Mouse (Mus musculus) intestine, embryonic 14.5 days (tissue): ENCODE results near the gene Gphb5. TPM values are rescaled to one million over a fixed set of nuclear protein-coding genes. Genes with fewer than 3 reads are reported as not detected.
"Not testable (repeated sequence)": the region's sequence is repeated elsewhere in the genome, so short reads cannot be mapped to it uniquely, and the experiment has no call there.

Source experiments
- ATAC-seq: fragments of 200-750 bp; cut with Nextera tagmentation; replicated peaks from 2 replicates; pipeline ENCODE4 v1.8.0; 2017; ENCODE audit warnings: low read depth, moderate number of reproducible peaks, moderate TSS enrichment, moderate library complexity; ENCODE audit not compliant: low FRiP score, low TSS enrichment
- DNase-seq: peaks from one replicate; pipeline ENCODE4 v3.0.0-alpha.2; 2018; ENCODE audit warnings: low spot score
- H3K27ac ChIP-seq: fragments of 300-500 bp; sonication (generic); 2 replicates; pipeline ENCODE4 v1.5.1; 2014; ENCODE audit warnings: low read depth, mild to moderate bottlenecking, control low read depth
- H3K27me3 ChIP-seq: fragments of 300-500 bp; sonication (generic); replicated peaks from 2 replicates; pipeline ENCODE4 v1.6.1; 2014; ENCODE audit warnings: low read length, control low read depth; ENCODE audit not compliant: control insufficient read depth, insufficient read depth
- H3K36me3 ChIP-seq: fragments of 300-500 bp; sonication (generic); 2 replicates; pipeline ENCODE4 v1.6.1; 2014; ENCODE audit warnings: low read length, control low read depth; ENCODE audit not compliant: control insufficient read depth, insufficient read depth
- H3K4me1 ChIP-seq: fragments of 300-500 bp; sonication (generic); replicated peaks from 2 replicates; pipeline ENCODE4 v1.6.1; 2014; ENCODE audit warnings: low read length, control low read depth, mixed read lengths; ENCODE audit not compliant: control insufficient read depth, insufficient read depth
- H3K4me2 ChIP-seq: fragments of 300-500 bp; sonication (generic); 2 replicates; pipeline ENCODE4 v1.6.1; 2014; ENCODE audit warnings: low read length
- H3K4me3 ChIP-seq: fragments of 300-500 bp; sonication (generic); 2 replicates; pipeline ENCODE4 v1.5.1; 2014; ENCODE audit warnings: low read depth, low read length, control low read depth, mixed read lengths
- H3K9ac ChIP-seq: fragments of 300-500 bp; sonication (generic); 2 replicates; pipeline ENCODE4 v1.6.1; 2014; ENCODE audit warnings: mild to moderate bottlenecking, low read length
- H3K9me3 ChIP-seq: fragments of 300-500 bp; sonication (generic); 2 replicates; pipeline ENCODE4 v1.6.1; 2016; ENCODE audit warnings: low read length, control low read depth; ENCODE audit not compliant: control insufficient read depth
- WGBS: fragments of 180-500 bp; shearing (Covaris S2); extraction: QIAGEN DNeasy Blood & Tissue Kit; methylation state at CpG from one replicate; pipeline ENCODE4 v1.1.7; 2014; 5-methylcytosine and 5-hydroxymethylcytosine counted together
- polyA plus RNA-seq: library from polyadenylated mRNA; unstranded; fragments of >200 nt; fragmentation: Nextera tagmentation; extraction: Ambion mirVana; gene quantifications from 2 replicates; pipeline ENCODE4 v1.2.1, GENCODE M21; 2014

The Gphb5 gene
- polyA plus RNA-seq, 1 experiment from 2014 or later, result not detected

- no peaks in the 10 kb centered on the region for H3K4me1 ChIP-seq
- no peak for ATAC-seq
- WGBS, result 49% methylated on average over 6 of the region's 6 CpGs
- no peaks in the 10 kb centered on the region for H3K9me3 ChIP-seq
- H3K4me2 ChIP-seq, result no peak overlapping the region
- DNase-seq, result no peak
- H3K27me3 ChIP-seq, result no peaks in the 10 kb centered on the region
- no peak overlapping the region for H3K4me3 ChIP-seq
- H3K27ac ChIP-seq, result no peak overlapping the region
- H3K36me3 ChIP-seq, result peaks cover 36% of the 10 kb centered on the region
- no peak overlapping the region for H3K9ac ChIP-seq
These were observed 32.9 kb upstream of the Gphb5 start for GRCm38 (mm10) chr12:75449475-75449966.

- ATAC-seq (no peak), DNase-seq (no peak)
- H3K4me1 ChIP-seq, result no peaks in the 10 kb centered on the region
- H3K27ac ChIP-seq, result no peak overlapping the region
- H3K27me3 ChIP-seq, result no peaks in the 10 kb centered on the region
- WGBS, result 62% methylated on average over 5 of the region's 5 CpGs
- peaks cover 35% of the 10 kb centered on the region for H3K36me3 ChIP-seq
- H3K9ac ChIP-seq, result no peak overlapping the region
- no peak overlapping the region for H3K4me3 ChIP-seq
- no peaks in the 10 kb centered on the region for H3K9me3 ChIP-seq
- no peak overlapping the region for H3K4me2 ChIP-seq
These were observed 32.3 kb upstream of the Gphb5 start for GRCm38 (mm10) chr12:75448921-75449320.

- no peak overlapping the region for H3K4me3 ChIP-seq
- no peak for ATAC-seq
- DNase-seq, result no peak
- no peaks in the 10 kb centered on the region for H3K4me1 ChIP-seq
- no peak overlapping the region for H3K9ac ChIP-seq
- H3K4me2 ChIP-seq, result no peak overlapping the region
- no peak overlapping the region for H3K27ac ChIP-seq
- H3K36me3 ChIP-seq, result peaks cover 9% of the 10 kb centered on the region
- 87% methylated on average over 7 of the region's 7 CpGs for WGBS
- H3K27me3 ChIP-seq, result no peaks in the 10 kb centered on the region
- H3K9me3 ChIP-seq, result no peaks in the 10 kb centered on the region
These were observed 29.7 kb upstream of the Gphb5 start for GRCm38 (mm10) chr12:75446245-75446644.

GRCm38 (mm10) chr12:75432400-75432799, 15.8 kb upstream of the Gphb5 start:
- H3K27me3 ChIP-seq, ATAC-seq, H3K27ac ChIP-seq, DNase-seq, H3K4me1 ChIP-seq, H3K9me3 ChIP-seq, H3K4me2 ChIP-seq, H3K36me3 ChIP-seq, H3K9ac ChIP-seq, H3K4me3 ChIP-seq: not testable (repeated sequence)
- 79% methylated on average over 6 of the region's 6 CpGs for WGBS

- DNase-seq (no peak), ATAC-seq (no peak)
- no peak overlapping the region for H3K4me2 ChIP-seq
- no peaks in the 10 kb centered on the region for H3K4me1 ChIP-seq
- no peak overlapping the region for H3K9ac ChIP-seq
- H3K27me3 ChIP-seq, result no peaks in the 10 kb centered on the region
- WGBS, result 77% methylated on average over 1 of the region's 1 CpGs
- no peak overlapping the region for H3K27ac ChIP-seq
- H3K9me3 ChIP-seq, result no peaks in the 10 kb centered on the region
- H3K4me3 ChIP-seq, result no peak overlapping the region
- H3K36me3 ChIP-seq, result no peaks in the 10 kb centered on the region
These were observed 13.3 kb upstream of the Gphb5 start for GRCm38 (mm10) chr12:75429685-75430396.

GRCm38 (mm10) chr12:75428719-75429118, 12.1 kb upstream of the Gphb5 start:
- ATAC-seq (no peak), DNase-seq (no peak)
- no peak overlapping the region for H3K4me3 ChIP-seq
- no peak overlapping the region for H3K27ac ChIP-seq
- no peaks in the 10 kb centered on the region for H3K4me1 ChIP-seq
- H3K9ac ChIP-seq, result no peak overlapping the region
- no peak overlapping the region for H3K4me2 ChIP-seq
- H3K9me3 ChIP-seq, result no peaks in the 10 kb centered on the region
- no peaks in the 10 kb centered on the region for H3K27me3 ChIP-seq
- no peaks in the 10 kb centered on the region for H3K36me3 ChIP-seq
- WGBS, result 85% methylated on average over 6 of the region's 6 CpGs

GRCm38 (mm10) chr12:75425882-75426281, 9.3 kb upstream of the Gphb5 start:
- Histone ChIP-seq H3K9me3 (no peaks in the 10 kb centered on the region), H3K4me2 (no peak overlapping the region), H3K27me3 (no peaks in the 10 kb centered on the region), H3K4me3 (no peak overlapping the region), H3K4me1 (no peaks in the 10 kb centered on the region), H3K27ac (no peak overlapping the region), H3K36me3 (no peaks in the 10 kb centered on the region), H3K9ac (no peak overlapping the region)
- no peak for DNase-seq
- WGBS, result 88% methylated on average over 7 of the region's 7 CpGs
- ATAC-seq, result no peak

GRCm38 (mm10) chr12:75424817-75425216, 8.2 kb upstream of the Gphb5 start:
- Histone ChIP-seq H3K27me3 (no peaks in the 10 kb centered on the region), H3K9ac (no peak overlapping the region), H3K9me3 (no peaks in the 10 kb centered on the region), H3K4me1 (no peaks in the 10 kb centered on the region), H3K27ac (no peak overlapping the region), H3K36me3 (no peaks in the 10 kb centered on the region), H3K4me3 (no peak overlapping the region), H3K4me2 (no peak overlapping the region)
- DNase-seq, result no peak
- WGBS, result 82% methylated on average over 4 of the region's 4 CpGs
- no peak for ATAC-seq

GRCm38 (mm10) chr12:75424359-75424758, 7.8 kb upstream of the Gphb5 start:
- no peaks in the 10 kb centered on the region for H3K27me3 ChIP-seq
- no peak overlapping the region for H3K4me3 ChIP-seq
- H3K9ac ChIP-seq, result no peak overlapping the region
- H3K36me3 ChIP-seq, result no peaks in the 10 kb centered on the region
- H3K4me1 ChIP-seq, result no peaks in the 10 kb centered on the region
- 69% methylated on average over 7 of the region's 7 CpGs for WGBS
- H3K27ac ChIP-seq, result no peak overlapping the region
- H3K4me2 ChIP-seq, result no peak overlapping the region
- no peaks in the 10 kb centered on the region for H3K9me3 ChIP-seq
- ATAC-seq (no peak), DNase-seq (no peak)
